Mouse (Mus musculus): ENCODE results near the gene Sp8.

DNA sequence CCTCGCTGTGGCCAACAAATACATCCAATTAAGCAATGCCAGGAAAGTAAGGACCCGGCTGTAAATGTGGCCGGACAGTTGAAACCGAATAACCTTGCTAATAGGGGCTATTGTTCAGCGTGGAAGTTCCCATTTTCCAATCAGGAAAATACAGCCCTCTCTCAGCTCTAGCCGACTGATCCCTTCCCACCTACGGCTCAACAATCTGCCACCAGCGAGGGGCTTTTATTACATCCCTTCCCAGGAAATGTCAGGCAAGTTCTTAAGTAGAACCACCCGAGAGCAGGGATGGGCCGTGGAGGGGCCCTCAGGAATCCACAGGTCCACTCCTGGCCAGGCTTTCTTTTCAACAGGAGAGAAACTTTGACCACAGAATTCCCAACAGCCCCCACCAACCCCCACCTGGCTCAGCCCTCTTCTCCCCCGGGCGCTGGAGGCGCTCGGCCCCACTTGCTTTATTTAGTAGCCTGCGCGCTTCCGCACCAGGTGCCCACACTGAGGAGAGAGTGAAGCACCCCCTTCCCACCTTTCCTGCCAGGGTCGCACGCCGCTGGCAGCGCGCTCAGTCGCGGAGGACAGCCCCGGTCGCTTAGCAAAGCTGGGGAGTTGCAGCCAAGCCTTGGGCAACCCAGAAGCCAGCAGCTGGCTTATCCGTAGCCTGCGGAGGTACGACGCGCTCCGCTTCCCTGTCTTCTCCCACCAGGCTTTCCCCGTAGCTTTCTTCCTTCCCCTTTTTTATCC is 3.3 kb upstream of the Sp8 start:
- no peak for TF ChIP-seq EP300 (IDR thresholded peaks at IDR 0.05; ENCODE audit: low read depth)
- TF ChIP-seq CTCF (IDR thresholded peaks at IDR 0.05; ENCODE audit: low read depth), result no peak

Measured in heart, postnatal 0 days (tissue).